Mouse (Mus musculus) lung, adult 2 months (tissue): Measurements from ENCODE around the gene Lrrc40.

ENCODE experiments used
- CTCF ChIP-seq: fragments of 200-500 bp; IDR thresholded peaks from 2 replicates; pipeline ENCODE4 v1.5.1; 2011; ENCODE audit warnings: mild to moderate bottlenecking, low read length, control low read depth; ENCODE audit not compliant: insufficient read depth
- POLR2A ChIP-seq: fragments of 200-500 bp; IDR thresholded peaks from 2 replicates; pipeline ENCODE4 v1.6.1; 2011; ENCODE audit warnings: low read depth, mild to moderate bottlenecking, control low read depth, low read length, borderline replicate concordance; ENCODE audit errors: extremely low read depth

GRCm38 (mm10) chr3:158075004-158075403, 38.5 kb downstream of the Lrrc40 start:
- TF ChIP-seq POLR2A (no peak), CTCF (no peak)
